Mouse (Mus musculus) T-helper 17 cell (primary cell): Measurements from ENCODE around the gene Crygb.
"Not testable (repeated sequence)": the region's sequence is repeated elsewhere in the genome, so short reads cannot be mapped to it uniquely, and the experiment has no call there.

Experiments
- in situ Hi-C, 2 experiments: fragments of 300-600 bp; cut with MboI, MseI; formaldehyde crosslinking; loops; 1 replicate in 1 of 2; 2 replicates in 1 of 2; pipeline ENCODE4 v1.15.1; 2025; ENCODE audit warnings: high pct_unique_total_duplicates in 2 of 2

Crygb gene

GRCm38 (mm10) chr1:65073589-65073988, 8.5 kb downstream of the Crygb start, which contains the start of gene Crygc:
Gene Crygc, minus strand, starts transcription at chr1:65073689.
- in situ Hi-C loops = no loop called here

DNA sequence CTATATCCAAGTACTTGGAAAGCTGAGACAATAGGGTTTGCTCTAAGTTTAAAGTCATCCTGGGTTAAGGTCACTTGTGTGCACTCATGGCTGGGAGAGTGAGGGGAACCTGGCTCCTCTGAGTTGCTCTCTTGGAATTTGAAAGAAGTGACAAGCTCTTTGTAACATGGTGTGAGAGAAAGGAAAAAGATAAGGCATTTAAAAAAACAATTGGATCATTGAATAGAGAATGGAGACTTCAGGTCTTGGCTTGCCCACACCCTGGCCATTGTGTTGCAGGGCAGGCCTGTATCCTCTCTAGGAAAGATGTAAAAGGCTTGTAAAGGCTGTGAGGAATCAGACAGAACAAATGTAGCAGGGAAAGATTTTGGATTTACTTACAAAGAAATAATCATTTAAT, 14.2 kb downstream of the Crygb start:
- in situ Hi-C loops = no loop called here

- in situ Hi-C loops = no loop called here
These were observed 17.9 kb downstream of the Crygb start for GRCm38 (mm10) chr1:65064201-65064600.

DNA sequence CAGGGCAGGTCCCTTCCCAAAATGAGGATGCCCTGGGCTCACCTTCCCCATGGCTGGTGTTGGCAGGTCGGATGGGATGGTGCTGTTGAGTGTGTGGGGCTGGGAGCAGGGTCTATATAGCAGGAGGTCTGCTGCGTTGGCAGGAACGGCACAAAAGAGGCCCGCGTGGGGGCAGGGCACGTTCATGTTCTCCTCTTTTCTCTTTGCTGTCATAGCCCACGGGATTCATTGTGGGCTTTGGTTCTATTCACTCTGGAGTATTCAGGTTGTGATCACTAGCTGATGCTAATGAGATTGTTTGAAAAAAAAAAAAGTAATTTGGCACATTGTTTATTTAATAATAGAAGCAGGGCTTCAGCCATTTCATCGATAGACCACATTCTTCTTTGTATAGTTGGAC, 18.7 kb downstream of the Crygb start, which contains the start of gene Crygd:
Crygd (minus strand) TSS at position 101 of the 400 bp plus-strand sequence.
- in situ Hi-C loops = no loop called here

- in situ Hi-C loops = no loop called here
These were observed 29.9 kb downstream of the Crygb start for GRCm38 (mm10) chr1:65052140-65052539.

DNA sequence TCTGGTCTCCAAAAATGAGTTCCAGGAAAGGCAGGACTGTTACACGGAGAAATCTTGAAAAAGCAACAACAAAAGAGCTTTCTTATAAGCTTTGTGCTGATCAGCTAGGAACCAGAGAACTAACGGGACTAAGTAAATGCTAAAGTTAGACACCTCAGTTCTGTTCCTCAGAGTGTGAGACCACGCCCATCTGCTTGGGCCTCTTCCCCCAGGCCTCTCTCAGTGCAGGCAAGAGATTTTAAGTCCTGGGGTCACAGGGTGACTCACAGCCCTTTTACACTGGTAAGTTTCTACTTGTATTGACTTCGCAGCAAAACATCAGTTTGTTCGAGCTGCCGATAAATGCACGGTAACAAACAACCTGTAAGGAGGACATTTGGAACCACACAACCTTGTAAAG, 30.4 kb downstream of the Crygb start:
- in situ Hi-C loops = no loop called here

DNA sequence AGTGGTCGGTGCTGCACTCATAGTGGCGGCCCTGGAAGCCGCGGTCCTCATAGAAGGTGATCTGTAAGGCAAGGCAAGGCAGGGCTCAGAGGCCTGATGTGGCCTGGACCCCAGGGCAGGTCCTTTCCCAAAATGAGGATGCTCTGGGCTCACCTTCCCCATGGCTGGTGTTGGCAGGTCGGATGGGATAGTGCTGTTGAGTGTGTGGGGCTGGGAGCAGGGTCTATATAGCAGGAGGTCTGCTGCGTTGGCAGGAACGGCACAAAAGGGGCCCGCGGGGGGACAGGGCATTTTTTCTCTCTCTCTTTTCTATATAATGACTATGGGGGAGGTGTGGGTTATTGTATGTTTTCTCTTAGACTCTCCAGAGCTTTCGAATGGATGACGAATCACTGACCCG, 31.1 kb downstream of the Crygb start, which contains the start of gene Cryge:
Cryge (minus strand) TSS at position 198 of the 400 bp plus-strand sequence.
- in situ Hi-C loops = not testable (repeated sequence)

DNA sequence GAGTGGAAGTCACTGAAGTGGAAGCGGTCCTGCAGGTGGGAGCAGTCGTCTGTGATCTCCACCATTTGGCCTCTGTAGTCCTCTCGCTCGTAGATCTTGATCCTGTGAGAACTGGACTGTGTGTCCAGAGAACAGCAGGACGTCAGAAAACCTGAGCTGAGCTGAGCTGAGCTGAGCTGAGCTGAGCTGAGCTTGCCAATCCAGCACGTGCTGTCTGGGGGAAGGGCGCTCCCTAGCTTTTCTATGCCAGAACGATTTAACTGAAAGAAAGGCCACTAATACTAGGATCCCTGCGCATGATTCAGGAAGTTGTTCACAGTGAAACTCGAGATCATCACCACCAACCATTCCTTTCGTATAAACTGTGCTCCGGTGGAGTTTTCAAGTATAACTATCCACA, 33.3 kb downstream of the Crygb start:
- in situ Hi-C loops = no loop called here

- in situ Hi-C loops = no loop called here
These were observed 35.5 kb downstream of the Crygb start for GRCm38 (mm10) chr1:65046401-65047109.

GRCm38 (mm10) chr1:65043433-65043832, 38.7 kb downstream of the Crygb start:
- in situ Hi-C loops = no loop called here

DNA sequence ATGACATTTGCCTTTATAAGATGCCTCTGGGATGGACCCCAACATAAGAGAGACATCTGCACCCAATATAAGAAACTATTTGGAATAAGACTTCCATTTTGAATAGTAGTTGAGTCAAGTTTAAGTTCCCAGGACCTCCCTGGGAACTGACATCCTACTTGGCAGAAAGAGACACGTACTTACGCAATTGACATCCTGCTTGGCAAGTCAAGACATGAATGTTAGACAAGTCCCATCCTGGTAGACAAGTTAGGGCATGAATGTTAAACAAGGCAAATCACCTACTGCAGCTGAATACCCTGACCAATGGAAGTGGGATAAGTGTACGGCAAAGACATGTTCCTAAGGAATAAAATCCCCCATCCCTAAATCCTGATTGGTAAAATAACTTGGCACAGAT, 40.3 kb downstream of the Crygb start:
- in situ Hi-C loops = no loop called here

DNA sequence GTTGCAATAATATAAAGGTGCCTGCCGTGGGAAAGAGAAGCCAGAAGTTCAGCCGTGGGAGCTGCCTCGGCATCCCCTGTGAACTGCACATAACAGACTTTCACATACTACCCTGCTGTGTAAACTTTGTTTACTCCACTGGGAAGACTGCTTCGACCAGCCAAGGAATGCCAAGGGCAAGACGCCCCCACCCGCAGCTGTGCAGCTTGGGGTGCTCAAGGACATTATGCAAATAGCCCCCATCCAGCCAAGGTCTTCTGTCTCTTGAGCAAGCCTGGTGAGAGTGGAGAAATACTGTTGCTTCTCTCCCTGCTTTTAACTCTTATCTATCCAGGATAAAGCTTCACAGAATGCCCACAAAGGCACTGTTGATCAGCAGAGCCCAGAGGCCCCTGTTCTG, 41.3 kb downstream of the Crygb start:
- in situ Hi-C loops = no loop called here

DNA sequence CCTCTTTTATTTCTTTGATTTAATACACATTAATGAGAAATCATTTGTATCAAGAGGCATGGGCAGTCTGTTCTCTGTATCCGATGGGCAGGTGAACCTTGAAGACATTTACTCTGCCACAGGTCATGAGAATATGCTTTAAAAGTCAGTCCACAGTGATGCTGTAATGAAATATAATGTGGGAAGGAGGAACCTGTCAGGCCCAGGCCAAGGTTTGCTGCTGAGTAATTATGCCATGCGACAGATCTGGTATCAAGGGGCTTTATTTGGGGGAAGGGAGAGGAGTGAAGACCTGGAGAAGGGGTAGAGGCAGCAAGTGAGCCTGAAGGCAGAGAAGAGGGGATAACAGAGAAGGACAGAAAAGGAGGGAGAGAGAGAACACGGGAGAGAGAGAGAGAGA, 42.4 kb downstream of the Crygb start:
- in situ Hi-C loops = no loop called here

GRCm38 (mm10) chr1:65037542-65037941, 44.5 kb downstream of the Crygb start:
- in situ Hi-C loops = no loop called here

GRCm38 (mm10) chr1:65035513-65035912, 46.6 kb downstream of the Crygb start:
- in situ Hi-C loops = no loop called here

GRCm38 (mm10) chr1:65032641-65033040, 49.4 kb downstream of the Crygb start, which contains the start of gene Akr1cl:
Gene Akr1cl, minus strand, starts transcription at chr1:65032759.
- in situ Hi-C loops = no loop called here
